Mouse (Mus musculus): Measurements from ENCODE around the gene Papola. TPM values are rescaled to one million over a fixed set of nuclear protein-coding genes. Genes with fewer than 3 reads are reported as not detected.

Gene Papola
- polyA plus RNA-seq, 1 experiment = 78.6 TPM

- Histone ChIP-seq H3ac (ENCODE audit: control insufficient read depth, insufficient read length) (no peak overlapping the region), H3K4me3 (no peak overlapping the region), H3K4me2 (ENCODE audit: low read depth) (no peak overlapping the region), H3K79me2 (ENCODE audit: control insufficient read depth, insufficient read depth) (no peaks in the 10 kb centered on the region), H3K36me3 (ENCODE audit: control insufficient read depth, insufficient read depth) (no peaks in the 10 kb centered on the region), H3K27me3 (ENCODE audit: control insufficient read depth, insufficient read depth, insufficient read length) (no peaks in the 10 kb centered on the region)
- TF ChIP-seq SRF (IDR thresholded peaks at IDR 0.05; ENCODE audit: control insufficient read depth, insufficient read length, low read depth) = no peak
- TF ChIP-seq TCF3 (IDR thresholded peaks at IDR 0.05; ENCODE audit: insufficient read length, low read depth) = no peak
- TF ChIP-seq USF1 (IDR thresholded peaks at IDR 0.05; ENCODE audit: low read depth) = no peak
- no peak for TF ChIP-seq REST (IDR thresholded peaks at IDR 0.05; ENCODE audit: insufficient read depth, insufficient read length)
- TF ChIP-seq E2F4 (IDR thresholded peaks at IDR 0.05; ENCODE audit: insufficient read depth) = no peak
- TF ChIP-seq MYOD1 (IDR thresholded peaks at IDR 0.05; ENCODE audit: control insufficient read depth in 1 of 3, insufficient read length in 2 of 3, low read depth in 2 of 3) = no peak
- no peak for TF ChIP-seq POLR2A (IDR thresholded peaks at IDR 0.05; ENCODE audit: insufficient read length, low read depth)
- no peak for TF ChIP-seq TCF12 (IDR thresholded peaks at IDR 0.05; ENCODE audit: insufficient read depth, poor library complexity, severe bottlenecking)
- no peak for TF ChIP-seq MYOG (IDR thresholded peaks at IDR 0.05; ENCODE audit: control insufficient read depth in 1 of 3, insufficient read depth in 1 of 3, insufficient read length in 2 of 3, low read depth in 2 of 3)
- no peak for TF ChIP-seq MAX (IDR thresholded peaks at IDR 0.05; ENCODE audit: low read depth)
- no peak for TF ChIP-seq CEBPB (IDR thresholded peaks at IDR 0.05; ENCODE audit: insufficient read depth, poor library complexity, severe bottlenecking)
- TF ChIP-seq POLR2AphosphoS2 (IDR thresholded peaks at IDR 0.05; ENCODE audit: insufficient read length, low read depth) = no peak
Measured at GRCm38 (mm10) chr12:105883799-105884514, 99.5 kb downstream of the Papola start.

- no peak for TF ChIP-seq POLR2A (IDR thresholded peaks at IDR 0.05; ENCODE audit: insufficient read length, low read depth)
- TF ChIP-seq MAX (IDR thresholded peaks at IDR 0.05; ENCODE audit: low read depth) = no peak
- no peak for TF ChIP-seq USF1 (IDR thresholded peaks at IDR 0.05; ENCODE audit: low read depth)
- TF ChIP-seq CEBPB (IDR thresholded peaks at IDR 0.05; ENCODE audit: insufficient read depth, poor library complexity, severe bottlenecking) = no peak
- TF ChIP-seq MYOD1 (IDR thresholded peaks at IDR 0.05; ENCODE audit: control insufficient read depth in 1 of 3, insufficient read length in 2 of 3, low read depth in 2 of 3) = no peak
- TF ChIP-seq REST (IDR thresholded peaks at IDR 0.05; ENCODE audit: insufficient read depth, insufficient read length) = no peak
- no peak for TF ChIP-seq POLR2AphosphoS2 (IDR thresholded peaks at IDR 0.05; ENCODE audit: insufficient read length, low read depth)
- TF ChIP-seq SRF (IDR thresholded peaks at IDR 0.05; ENCODE audit: control insufficient read depth, insufficient read length, low read depth) = no peak
- TF ChIP-seq MYOG (IDR thresholded peaks at IDR 0.05; ENCODE audit: control insufficient read depth in 1 of 3, insufficient read depth in 1 of 3, insufficient read length in 2 of 3, low read depth in 2 of 3) = no peak
- no peak for TF ChIP-seq TCF3 (IDR thresholded peaks at IDR 0.05; ENCODE audit: insufficient read length, low read depth)
- TF ChIP-seq E2F4 (IDR thresholded peaks at IDR 0.05; ENCODE audit: insufficient read depth) = no peak
- TF ChIP-seq TCF12 (IDR thresholded peaks at IDR 0.05; ENCODE audit: insufficient read depth, poor library complexity, severe bottlenecking) = no peak
- Histone ChIP-seq H3K4me3 (no peak overlapping the region), H3K79me2 (ENCODE audit: control insufficient read depth, insufficient read depth) (no peaks in the 10 kb centered on the region), H3ac (ENCODE audit: control insufficient read depth, insufficient read length) (no peak overlapping the region), H3K4me2 (ENCODE audit: low read depth) (no peak overlapping the region), H3K27me3 (ENCODE audit: control insufficient read depth, insufficient read depth, insufficient read length) (no peaks in the 10 kb centered on the region), H3K36me3 (ENCODE audit: control insufficient read depth, insufficient read depth) (no peaks in the 10 kb centered on the region)
Measured at GRCm38 (mm10) chr12:105884515-105885323, 100.2 kb downstream of the Papola start.

Other genes with a start within 250 kb of the Papola start
- gene Bdkrb2, start 221.5 kb upstream of the Papola start, polyA plus RNA-seq (2012; fragmentation: generic; extraction: Trizol) = 2.2 TPM
- 1.00 TPM for gene Bdkrb1, start 181.6 kb upstream of the Papola start, polyA plus RNA-seq (2012; fragmentation: generic; extraction: Trizol)
- 17.4 TPM for gene Gskip, start 99.9 kb upstream of the Papola start, polyA plus RNA-seq (2012; fragmentation: generic; extraction: Trizol)
- 20.0 TPM for gene Atg2b, start 99.5 kb upstream of the Papola start, polyA plus RNA-seq (2012; fragmentation: generic; extraction: Trizol)
- 0.02 TPM for gene Ak7, start 78.7 kb upstream of the Papola start, polyA plus RNA-seq (2012; fragmentation: generic; extraction: Trizol)
- 10.3 TPM for gene Vrk1, start 225.5 kb downstream of the Papola start, polyA plus RNA-seq (2012; fragmentation: generic; extraction: Trizol)